Mouse (Mus musculus): ENCODE results near the gene Ildr2.

The Ildr2 gene

GRCm38 (mm10) chr1:166343586-166343985 lies 89.6 kb downstream of the Ildr2 start:
- Histone ChIP-seq H3K36me3 (ENCODE audit: control insufficient read depth, insufficient read depth, low read length, poor library complexity, severe bottlenecking) (no peaks in the 10 kb centered on the region), H3K27me3 (ENCODE audit: control insufficient read depth, insufficient read depth, low read length, poor library complexity, severe bottlenecking) (no peaks in the 10 kb centered on the region)
- no peak for DNase-seq (ENCODE audit: low read depth, low spot score)

- no peak for DNase-seq (ENCODE audit: low read depth, low spot score)
- no peaks in the 10 kb centered on the region for H3K36me3 ChIP-seq (ENCODE audit: control insufficient read depth, insufficient read depth, low read length, poor library complexity, severe bottlenecking)
Measured at GRCm38 (mm10) chr1:166344300-166345077, 90.5 kb downstream of the Ildr2 start.

GRCm38 (mm10) chr1:166345602-166346001 lies 91.7 kb downstream of the Ildr2 start:
- no peaks in the 10 kb centered on the region for H3K27me3 ChIP-seq (ENCODE audit: control insufficient read depth, insufficient read depth, low read length, poor library complexity, severe bottlenecking)
- no peaks in the 10 kb centered on the region for H3K36me3 ChIP-seq (ENCODE audit: control insufficient read depth, insufficient read depth, low read length, poor library complexity, severe bottlenecking)
- peak; percentile 54 for DNase-seq (ENCODE audit: low read depth, low spot score)

More at GRCm38 (mm10) chr1:166344300-166345077, 90.5 kb downstream of the Ildr2 start:
- no peaks in the 10 kb centered on the region for H3K27me3 ChIP-seq (ENCODE audit: control insufficient read depth, insufficient read depth, low read length, poor library complexity, severe bottlenecking)

- H3K27me3 ChIP-seq (ENCODE audit: control insufficient read depth, insufficient read depth, low read length, poor library complexity, severe bottlenecking), result no peaks in the 10 kb centered on the region
- no peaks in the 10 kb centered on the region for H3K36me3 ChIP-seq (ENCODE audit: control insufficient read depth, insufficient read depth, low read length, poor library complexity, severe bottlenecking)
- DNase-seq (ENCODE audit: low read depth, low spot score), result no peak
Measured at GRCm38 (mm10) chr1:166346906-166347305, 93.0 kb downstream of the Ildr2 start.

DNA sequence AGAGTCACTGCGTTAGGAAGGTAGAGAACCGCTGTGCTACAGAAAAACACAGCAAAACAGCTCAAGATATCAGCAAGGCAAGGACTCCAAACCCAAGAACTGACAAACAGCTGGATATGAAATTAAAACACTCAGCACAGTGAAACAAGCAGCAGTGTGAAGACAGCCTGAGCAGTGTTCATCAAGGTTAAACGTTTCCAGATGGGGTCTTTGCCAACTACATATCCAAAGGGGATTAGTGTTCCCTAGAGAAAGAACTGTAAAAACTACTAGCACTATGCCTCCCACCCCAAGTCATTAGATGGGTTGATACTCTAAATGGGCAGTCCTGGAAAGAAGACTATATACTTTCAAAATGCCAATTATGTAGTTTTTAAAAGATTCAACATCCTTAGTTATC lies 95.4 kb downstream of the Ildr2 start:
- Histone ChIP-seq H3K36me3 (ENCODE audit: control insufficient read depth, insufficient read depth, low read length, poor library complexity, severe bottlenecking) (no peaks in the 10 kb centered on the region), H3K27me3 (ENCODE audit: control insufficient read depth, insufficient read depth, low read length, poor library complexity, severe bottlenecking) (no peaks in the 10 kb centered on the region)
- DNase-seq (ENCODE audit: low read depth, low spot score), result no peak

- no peak for DNase-seq (ENCODE audit: low read depth, low spot score)
- Histone ChIP-seq H3K27me3 (ENCODE audit: control insufficient read depth, insufficient read depth, low read length, poor library complexity, severe bottlenecking) (no peaks in the 10 kb centered on the region), H3K36me3 (ENCODE audit: control insufficient read depth, insufficient read depth, low read length, poor library complexity, severe bottlenecking) (no peaks in the 10 kb centered on the region)
Measured at GRCm38 (mm10) chr1:166349751-166350150, 95.8 kb downstream of the Ildr2 start.

DNA sequence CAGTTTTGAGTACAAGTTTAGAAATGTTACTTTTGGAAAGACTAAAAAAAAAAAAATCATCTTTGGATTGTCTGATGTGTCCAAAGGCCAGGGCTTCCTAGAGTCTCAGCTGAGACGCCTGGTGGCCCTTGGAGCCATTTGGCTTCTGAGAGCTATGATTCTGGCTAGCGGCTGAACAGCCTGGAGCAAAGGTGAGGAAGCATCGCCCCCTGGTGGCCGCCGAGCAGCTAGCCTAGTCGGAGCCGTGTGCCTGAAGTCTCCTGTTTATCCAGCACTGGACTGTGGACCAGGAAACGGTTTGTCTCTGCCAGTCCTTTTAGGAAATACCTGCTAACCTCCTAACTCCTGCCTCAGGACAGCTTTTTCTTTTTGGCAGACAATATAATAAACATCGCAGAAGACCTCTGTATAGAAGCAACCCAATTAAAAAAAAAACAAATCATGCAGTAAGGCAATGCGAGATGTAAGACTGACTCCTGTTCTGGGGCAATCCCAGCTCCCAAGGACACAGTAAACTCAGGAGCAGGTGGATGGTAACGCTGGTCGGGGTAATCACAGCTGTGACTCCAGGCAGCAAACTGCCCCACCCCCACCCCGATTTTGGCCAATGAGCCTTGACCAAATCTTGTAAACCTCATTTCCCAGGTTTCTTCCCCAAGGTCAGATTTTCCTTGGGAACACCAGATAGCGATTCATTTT lies 106.4 kb downstream of the Ildr2 start:
- DNase-seq (ENCODE audit: low read depth, low spot score), result peak; percentile 84
- Histone ChIP-seq H3K36me3 (ENCODE audit: control insufficient read depth, insufficient read depth, low read length, poor library complexity, severe bottlenecking) (no peaks in the 10 kb centered on the region), H3K27me3 (ENCODE audit: control insufficient read depth, insufficient read depth, low read length, poor library complexity, severe bottlenecking) (no peaks in the 10 kb centered on the region)

- no peaks in the 10 kb centered on the region for H3K27me3 ChIP-seq (ENCODE audit: control insufficient read depth, insufficient read depth, low read length, poor library complexity, severe bottlenecking)
- DNase-seq (ENCODE audit: low read depth, low spot score), result no peak
- no peaks in the 10 kb centered on the region for H3K36me3 ChIP-seq (ENCODE audit: control insufficient read depth, insufficient read depth, low read length, poor library complexity, severe bottlenecking)
Measured at GRCm38 (mm10) chr1:166360896-166361295, 107.0 kb downstream of the Ildr2 start.

GRCm38 (mm10) chr1:166361842-166362241 lies 107.9 kb downstream of the Ildr2 start:
- no peaks in the 10 kb centered on the region for H3K36me3 ChIP-seq (ENCODE audit: control insufficient read depth, insufficient read depth, low read length, poor library complexity, severe bottlenecking)
- H3K27me3 ChIP-seq (ENCODE audit: control insufficient read depth, insufficient read depth, low read length, poor library complexity, severe bottlenecking), result no peaks in the 10 kb centered on the region
- DNase-seq (ENCODE audit: low read depth, low spot score), result no peak

DNA sequence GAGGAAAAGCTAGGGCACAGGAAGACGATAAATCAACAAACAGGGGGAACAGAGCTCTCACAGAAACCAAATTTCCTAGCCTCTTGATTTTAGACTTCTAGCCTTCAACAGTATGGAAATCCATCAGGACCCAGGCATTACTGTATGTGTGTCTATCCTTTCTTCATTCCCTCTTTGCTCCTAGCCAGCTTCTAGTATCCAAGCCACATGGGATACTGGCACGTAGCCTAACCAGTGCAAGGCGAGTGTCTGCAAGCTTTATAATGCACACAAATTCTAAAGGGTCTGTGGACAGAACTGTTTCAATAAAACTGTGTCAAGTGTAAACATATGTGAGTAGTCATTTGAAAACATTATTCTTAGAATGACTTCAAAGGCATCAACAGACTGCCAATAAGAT lies 108.7 kb downstream of the Ildr2 start:
- H3K27me3 ChIP-seq (ENCODE audit: control insufficient read depth, insufficient read depth, low read length, poor library complexity, severe bottlenecking), result no peaks in the 10 kb centered on the region
- no peaks in the 10 kb centered on the region for H3K36me3 ChIP-seq (ENCODE audit: control insufficient read depth, insufficient read depth, low read length, poor library complexity, severe bottlenecking)
- no peak for DNase-seq (ENCODE audit: low read depth, low spot score)

GRCm38 (mm10) chr1:166363122-166363521 lies 109.2 kb downstream of the Ildr2 start:
- Histone ChIP-seq H3K27me3 (ENCODE audit: control insufficient read depth, insufficient read depth, low read length, poor library complexity, severe bottlenecking) (no peaks in the 10 kb centered on the region), H3K36me3 (ENCODE audit: control insufficient read depth, insufficient read depth, low read length, poor library complexity, severe bottlenecking) (no peaks in the 10 kb centered on the region)
- no peak for DNase-seq (ENCODE audit: low read depth, low spot score)

Data from splenic B cell, adult 2 months (primary cell).